Mouse (Mus musculus) retina, postnatal 7 days (tissue): Measurements from ENCODE around the gene Ccdc9.
"Not testable (repeated sequence)": the region's sequence is repeated elsewhere in the genome, so short reads cannot be mapped to it uniquely, and the experiment has no call there.

Source experiments
- DNase-seq: peaks from one replicate; pipeline ENCODE4 v3.0.0-alpha.2; 2012; ENCODE audit warnings: low read depth, low spot score

Gene Ccdc9

DNA sequence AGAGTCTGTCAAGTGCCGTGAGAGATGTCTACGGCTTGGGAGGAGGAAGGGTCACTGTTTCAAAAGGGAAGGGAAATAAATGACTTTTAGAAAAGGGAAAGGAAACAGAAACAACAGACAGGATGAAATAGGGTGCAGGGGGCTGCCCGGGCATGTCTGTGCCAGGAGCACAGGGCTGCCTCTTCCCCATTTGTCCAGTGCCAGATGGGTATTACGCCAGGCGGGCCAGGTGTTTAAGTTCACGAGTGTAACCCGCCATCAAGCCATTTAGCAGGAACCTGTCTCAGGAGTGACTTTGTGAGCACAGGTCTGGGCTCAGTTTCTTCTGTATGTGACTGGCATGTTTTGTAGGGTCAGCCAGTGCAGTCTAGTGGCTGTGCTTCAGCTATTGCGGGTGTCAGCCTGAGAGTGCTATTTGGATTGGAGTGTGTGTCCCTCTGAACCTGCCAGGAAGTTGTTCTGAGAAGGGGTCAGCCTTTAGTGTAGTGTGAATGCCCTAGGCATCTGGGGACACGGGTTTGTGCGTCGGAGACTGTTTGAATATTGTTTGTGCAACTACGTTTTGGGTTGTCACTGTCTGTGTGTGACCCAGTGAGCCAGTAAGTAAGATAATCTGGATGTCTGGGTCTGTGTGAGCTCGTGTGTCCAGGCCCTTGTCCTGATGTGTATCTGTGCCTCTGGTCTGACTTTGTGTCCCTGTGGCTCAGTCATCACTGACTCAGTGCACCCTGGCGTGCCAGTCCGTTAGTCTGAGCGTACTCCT lies 22.1 kb upstream of the Ccdc9 start:
- DNase-seq = no peak

DNA sequence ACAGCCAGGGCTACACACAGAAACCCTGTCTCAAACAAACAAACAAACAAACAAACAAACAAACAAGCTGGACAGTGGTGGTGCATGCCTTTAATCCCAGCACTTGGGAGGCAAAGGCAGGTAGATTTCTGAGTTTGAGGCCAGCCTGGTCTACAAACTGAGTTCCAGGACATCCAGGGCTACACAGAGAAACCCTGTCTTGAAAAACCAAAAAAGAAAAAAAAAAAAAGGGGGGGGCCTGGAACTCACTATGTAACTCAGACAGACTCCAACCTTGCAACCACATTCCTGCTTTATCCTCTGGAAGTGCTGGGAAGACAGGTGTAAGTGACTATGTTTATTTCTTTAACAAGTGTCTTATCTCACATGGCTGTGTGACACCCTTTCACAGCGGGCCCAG lies 21.5 kb upstream of the Ccdc9 start, which contains the start of gene Bbc3:
Gene Bbc3 (plus strand): TSS at position 301 of the 400 bp plus-strand sequence.
- DNase-seq = not testable (repeated sequence)

DNA sequence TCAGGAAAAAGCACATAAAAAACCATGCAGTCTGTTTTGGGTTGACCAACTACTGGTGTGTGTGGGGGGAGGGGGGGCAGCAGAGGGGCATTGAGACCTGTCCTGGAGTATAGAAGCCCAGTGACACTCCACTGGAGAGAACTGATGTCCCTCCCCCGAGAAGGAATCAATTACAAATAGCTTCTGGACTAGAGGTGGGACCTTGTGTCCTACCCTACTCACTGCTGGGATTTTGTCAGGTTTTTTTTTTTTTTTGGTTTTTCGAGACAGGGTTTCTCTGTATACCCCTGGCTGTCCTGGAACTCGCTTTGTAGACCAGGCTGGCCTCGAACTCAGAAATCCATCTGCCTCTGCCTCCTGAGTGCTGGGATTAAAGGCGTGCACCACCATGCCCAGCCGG lies 20.5 kb upstream of the Ccdc9 start:
- DNase-seq = not testable (repeated sequence)

DNA sequence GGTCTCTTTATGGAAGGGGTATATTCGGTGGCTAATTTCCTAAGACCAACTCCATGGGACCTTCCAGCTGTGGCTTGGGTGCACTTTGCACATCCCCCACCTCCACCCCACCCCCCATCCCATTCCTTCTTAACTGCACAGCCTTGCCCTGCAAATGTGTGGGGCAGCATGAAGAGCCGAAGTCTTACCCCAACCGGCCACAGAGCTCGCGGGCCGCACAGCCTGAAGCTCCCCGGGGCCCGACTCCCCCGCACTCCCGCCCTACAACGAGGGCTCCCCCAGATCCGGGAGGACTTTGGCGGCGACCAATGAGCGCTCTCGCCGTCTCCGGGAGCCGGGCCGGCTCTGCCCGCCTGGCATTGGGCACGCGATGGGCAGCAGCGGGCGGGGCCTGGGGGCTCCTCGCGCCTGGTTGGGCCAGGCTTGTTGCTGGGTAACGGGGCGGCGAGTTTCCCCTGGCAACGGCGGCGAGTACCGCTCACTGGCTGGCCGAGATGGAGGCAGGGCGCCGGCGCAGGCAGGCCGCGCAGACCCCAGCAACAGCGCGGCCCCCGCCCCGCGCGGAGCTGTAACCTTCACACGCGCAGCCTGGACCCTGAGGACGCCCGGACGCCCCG lies 12.9 kb upstream of the Ccdc9 start:
- peak; percentile 82 for DNase-seq

DNA sequence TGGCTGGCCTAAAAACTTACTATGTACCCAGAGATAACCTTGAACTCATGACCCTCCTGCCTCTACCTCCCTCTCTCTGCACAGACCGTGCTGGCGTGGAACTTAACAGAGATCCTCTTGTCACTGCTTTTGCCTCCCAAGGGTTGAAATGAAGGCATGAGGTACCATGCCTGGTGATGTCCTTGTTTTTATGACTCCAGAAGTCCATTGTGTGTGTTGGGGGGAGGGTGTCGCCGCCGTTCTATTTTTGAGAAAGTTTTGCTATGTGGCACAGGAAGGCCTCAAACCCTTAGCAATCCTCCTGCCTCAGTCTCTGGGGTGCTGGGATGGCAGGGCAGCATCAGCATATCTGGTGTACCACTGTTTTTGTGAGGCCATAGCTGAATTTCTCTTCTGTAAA lies 12.3 kb upstream of the Ccdc9 start:
- DNase-seq = no peak

DNA sequence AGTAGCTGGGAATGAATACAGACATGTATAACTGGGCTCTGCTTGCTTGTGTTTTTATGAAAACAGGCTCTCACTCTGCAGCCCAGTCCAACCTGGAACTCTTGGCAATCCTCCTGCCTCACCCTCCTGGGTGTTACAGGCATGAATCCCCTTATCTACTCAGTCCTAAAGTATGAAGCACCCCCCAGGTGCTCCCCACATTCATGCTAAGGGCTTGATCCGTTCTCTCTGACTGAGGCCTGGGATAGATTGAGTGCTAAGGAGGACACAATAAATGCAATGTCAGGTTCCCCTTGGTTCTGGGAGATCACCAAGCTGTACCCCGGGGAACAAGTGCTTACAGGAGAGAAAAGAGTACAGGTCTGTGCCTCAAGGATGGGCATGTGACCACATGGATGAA lies 11.0 kb upstream of the Ccdc9 start:
- no peak for DNase-seq

DNA sequence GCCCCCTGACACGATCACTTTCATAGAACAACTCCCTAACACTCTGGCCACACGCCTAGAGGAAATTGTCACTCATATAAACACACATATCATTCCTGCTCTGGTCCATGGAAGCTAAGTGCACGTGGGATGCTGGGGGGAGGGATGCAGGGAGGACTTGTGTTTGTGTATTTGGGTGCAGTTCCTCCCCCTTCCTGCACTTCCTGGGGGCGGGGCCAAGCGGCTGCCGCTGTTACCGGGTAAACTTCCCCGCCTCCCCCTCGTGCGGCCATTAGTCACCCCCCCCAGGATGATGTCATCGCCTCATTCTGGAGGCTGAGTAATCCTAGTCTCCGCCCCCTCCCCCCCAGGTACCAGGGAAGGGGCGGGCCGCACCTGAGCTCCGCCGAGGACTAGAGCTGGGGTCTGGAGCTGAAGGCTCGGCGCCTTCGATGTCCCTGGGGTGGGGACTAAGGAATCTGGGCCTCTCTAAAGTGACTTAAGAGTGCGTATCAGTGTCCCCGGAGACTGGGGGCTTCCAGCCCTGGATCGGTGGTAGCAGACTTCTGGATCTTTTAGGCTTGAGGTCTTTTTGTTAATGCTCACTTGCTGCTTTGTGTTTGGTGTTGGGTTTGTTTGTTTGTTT lies 10.3 kb upstream of the Ccdc9 start:
- DNase-seq = peak; percentile 85

DNA sequence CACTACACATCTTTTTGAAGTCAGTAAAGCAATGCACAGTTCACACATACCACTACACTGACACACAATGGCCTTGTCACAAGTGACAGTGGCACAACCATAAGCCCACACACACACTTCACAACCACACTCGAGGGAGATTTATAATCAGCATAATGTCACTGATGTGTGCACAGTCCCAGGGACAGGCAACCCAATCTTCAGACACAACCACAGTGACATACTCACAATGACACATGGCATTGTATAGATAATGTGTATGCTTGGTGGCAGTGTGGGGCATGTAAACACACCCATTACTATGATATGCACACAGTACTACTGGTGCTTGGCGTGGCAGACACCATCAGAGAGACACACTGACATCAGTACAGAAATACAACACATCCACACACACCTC lies 9.6 kb upstream of the Ccdc9 start:
- no peak for DNase-seq

DNA sequence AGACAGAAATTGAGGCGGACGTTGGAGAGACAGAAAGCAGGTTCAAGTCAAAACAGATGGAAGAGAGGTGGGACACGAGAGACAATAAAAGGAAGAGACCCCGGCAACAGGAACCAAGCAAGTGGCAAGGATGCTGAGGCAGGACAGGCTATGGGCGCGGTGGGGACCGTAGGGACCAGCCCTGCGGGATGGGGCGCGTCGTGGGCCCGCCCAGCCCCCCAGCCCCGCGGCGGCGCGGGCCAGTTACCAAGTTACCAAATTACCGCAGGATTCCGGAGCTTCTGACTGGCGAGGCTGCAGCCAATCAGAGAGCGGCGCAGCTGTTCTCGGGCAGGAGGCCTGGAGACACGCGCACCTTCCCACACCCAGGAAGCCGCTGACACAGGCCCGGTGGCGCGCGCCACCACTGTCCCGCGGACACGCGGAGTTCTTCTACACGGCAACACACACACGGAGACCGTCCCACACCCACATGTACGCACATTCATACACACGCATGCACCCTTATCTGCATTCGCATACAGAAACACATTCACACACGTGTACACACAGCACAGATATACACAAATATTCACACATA lies 8.8 kb upstream of the Ccdc9 start:
- DNase-seq = no peak

DNA sequence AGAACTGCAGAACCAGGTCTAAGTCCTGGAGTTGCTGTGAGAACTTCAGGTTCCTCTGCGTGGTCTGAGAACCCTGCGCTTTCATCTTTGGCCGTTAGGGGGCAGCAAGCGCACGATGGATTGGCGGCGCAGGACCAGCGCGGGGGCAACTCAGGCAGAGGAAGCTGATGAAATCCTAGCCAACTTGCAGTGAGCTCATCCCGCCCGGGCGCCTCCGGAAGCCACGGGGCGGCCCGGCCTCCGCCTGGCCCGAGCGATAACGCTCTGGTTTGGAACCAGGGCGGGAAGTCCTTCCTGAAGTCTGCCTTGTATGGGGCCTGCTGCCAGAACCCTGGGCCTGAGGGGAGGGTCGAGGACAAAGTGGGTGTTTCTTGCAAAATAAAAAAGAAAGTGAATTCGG lies 8.2 kb upstream of the Ccdc9 start:
- DNase-seq = peak; percentile 81

DNA sequence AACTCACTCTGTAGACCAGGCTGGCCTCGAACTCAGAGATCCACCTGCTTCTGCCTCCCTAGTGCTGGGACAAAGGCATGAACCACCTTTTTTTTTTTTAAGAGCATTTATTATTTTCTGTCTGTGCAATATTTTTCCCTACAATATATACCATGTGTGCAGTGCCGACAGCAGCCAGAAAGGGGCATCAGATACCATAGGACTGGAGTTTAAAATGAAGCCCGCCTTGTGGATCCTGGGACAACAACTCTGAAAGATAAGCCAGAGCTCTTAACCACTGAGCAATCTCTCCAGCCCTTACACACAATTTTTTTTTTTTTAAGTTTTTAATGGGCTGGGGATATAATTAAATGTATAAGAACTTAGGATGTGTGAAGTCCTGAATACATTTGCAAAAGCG lies 7.8 kb upstream of the Ccdc9 start:
- DNase-seq = no peak

DNA sequence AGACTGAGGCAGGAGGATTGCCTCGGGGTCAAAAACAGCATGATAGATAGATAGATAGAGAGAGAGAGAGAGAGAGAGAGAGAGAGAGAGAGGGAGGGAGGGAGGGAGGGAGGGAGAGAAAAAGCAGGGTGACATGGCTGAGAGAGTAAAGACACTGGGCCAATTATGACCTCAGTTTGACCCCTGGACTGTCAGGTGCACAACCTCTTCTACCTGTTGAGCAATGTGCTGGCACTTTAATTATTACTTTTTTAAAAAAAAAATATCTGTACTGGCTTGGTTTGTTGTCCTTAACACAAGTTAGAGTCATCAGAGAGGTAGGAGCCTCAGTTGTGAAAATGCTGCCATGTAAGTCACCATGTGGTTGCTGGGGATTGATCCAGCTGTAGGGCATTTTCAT lies 1.2 kb upstream of the Ccdc9 start:
- DNase-seq = no peak

DNA sequence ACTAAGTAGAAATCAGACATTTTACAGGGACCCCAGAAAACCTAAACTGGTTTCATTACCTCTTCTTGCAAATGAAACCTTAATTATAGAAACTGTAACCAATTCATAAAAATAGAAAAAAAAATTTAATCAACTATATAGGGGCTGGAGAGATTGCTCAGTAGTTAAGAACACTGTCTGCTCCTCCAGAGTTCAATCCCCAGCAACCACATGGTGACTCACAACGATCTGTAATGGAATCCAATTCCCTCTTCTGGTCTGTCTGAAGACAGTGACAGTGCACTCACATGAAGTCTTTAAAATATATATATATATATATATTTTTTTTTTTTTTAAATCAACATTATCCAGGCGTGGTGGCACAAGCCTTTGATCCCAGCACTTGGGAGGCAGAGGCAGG lies 421 bp upstream of the Ccdc9 start:
- no peak for DNase-seq

DNA sequence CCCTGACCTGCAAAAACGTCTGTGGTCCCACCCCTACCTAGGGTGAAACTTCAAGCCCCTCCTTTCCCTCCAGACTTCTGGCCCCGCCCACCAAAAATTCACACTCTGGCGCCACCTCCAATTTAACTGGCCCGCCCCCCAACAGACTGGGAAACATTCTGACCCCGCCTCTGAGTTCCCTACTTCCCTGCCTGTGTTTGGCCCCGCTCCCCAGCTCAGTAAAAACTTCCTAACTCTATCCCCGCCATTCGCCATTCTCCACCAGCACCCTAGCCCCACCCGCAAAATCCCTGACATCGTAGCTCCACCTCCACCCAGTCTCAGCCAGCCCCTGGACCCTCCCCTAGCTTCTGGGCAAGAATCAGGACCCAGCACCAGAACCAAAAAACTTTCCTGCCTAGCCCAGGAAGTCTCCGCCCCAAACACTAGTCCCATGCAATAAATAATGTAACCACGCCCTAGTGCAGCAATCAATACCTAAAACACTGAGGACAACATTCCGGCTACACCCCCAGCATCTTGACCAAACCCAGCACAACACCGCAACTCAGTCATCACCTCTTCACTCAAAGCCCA lies 1.1 kb downstream of the Ccdc9 start:
- DNase-seq = no peak

DNA sequence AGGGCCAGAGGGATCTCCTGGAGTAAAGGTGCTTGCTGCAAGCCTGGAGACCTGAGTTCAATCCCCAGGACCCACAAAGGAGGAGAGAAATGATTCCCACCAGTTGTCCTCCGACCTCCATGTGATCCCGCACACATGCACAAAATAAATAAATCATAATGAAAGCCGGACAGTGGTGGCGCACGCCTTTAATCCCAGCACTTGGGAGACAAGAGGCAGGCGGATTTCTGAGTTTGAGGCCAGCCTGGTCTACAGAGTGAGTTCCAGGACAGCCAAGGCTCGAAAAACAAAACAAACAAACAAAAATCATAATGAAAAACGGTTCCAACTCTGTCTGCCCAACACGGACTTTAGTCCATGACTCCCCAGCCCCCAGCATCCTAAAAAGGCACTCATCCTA lies 1.7 kb downstream of the Ccdc9 start:
- no peak for DNase-seq

DNA sequence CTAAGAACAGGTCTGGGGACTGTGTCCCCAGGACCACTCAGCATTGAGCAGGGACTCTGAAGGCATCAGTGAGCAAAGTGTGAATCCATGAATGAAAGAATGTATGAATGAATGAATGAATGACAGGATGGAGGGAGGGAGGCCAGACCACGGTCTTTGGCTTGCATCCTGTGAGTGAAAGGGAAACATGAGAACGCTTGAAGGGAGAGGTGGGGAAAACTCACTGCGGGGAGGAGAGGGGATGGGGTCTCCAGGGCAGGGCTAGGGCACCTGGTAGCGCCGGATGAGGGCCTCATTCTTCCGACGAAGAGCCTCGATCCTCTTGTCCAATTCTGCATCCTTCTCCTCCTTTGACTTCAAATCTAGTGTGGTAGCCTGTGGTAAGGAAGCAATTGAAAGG lies 2.6 kb downstream of the Ccdc9 start:
- DNase-seq = no peak

DNA sequence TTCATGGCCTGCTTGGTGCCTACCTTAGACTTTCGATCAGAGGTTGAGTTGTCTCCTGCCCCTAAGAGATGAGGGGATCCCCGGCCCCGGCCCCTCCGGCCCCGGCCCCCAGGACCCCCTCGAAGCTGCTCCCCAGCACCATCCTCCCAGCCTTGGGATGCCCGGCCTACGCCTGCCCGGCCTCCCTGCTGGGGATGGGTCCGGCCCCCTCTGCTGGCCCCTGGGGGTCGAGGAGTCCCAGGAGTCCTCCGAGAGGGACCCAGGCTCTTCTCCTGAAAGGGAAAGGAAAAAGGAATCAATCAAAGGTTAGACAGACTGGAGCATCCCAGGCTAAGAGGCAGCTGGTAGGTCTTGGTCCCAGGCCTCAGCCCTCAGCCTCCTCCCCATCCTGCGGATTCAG lies 4.3 kb downstream of the Ccdc9 start:
- no peak for DNase-seq

DNA sequence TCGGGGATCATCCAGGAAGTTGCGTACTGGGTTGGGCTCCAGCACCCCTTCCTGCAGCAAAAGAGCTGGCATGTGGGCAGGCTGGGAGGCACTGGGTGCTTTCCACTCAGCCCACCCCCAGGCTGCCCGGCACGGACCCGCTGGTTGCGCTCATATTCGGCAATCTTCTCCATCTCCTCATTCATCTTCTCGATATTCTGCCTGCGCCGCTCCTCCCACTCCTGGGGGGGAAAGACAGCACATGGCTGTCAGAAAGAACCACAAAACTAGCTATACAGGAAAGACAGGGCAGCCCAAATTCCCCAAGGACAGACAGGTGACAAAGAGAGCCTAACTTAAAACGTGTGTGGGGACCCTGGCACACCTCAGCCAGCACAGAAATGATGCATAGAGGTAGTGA lies 5.9 kb downstream of the Ccdc9 start:
- DNase-seq = no peak

DNA sequence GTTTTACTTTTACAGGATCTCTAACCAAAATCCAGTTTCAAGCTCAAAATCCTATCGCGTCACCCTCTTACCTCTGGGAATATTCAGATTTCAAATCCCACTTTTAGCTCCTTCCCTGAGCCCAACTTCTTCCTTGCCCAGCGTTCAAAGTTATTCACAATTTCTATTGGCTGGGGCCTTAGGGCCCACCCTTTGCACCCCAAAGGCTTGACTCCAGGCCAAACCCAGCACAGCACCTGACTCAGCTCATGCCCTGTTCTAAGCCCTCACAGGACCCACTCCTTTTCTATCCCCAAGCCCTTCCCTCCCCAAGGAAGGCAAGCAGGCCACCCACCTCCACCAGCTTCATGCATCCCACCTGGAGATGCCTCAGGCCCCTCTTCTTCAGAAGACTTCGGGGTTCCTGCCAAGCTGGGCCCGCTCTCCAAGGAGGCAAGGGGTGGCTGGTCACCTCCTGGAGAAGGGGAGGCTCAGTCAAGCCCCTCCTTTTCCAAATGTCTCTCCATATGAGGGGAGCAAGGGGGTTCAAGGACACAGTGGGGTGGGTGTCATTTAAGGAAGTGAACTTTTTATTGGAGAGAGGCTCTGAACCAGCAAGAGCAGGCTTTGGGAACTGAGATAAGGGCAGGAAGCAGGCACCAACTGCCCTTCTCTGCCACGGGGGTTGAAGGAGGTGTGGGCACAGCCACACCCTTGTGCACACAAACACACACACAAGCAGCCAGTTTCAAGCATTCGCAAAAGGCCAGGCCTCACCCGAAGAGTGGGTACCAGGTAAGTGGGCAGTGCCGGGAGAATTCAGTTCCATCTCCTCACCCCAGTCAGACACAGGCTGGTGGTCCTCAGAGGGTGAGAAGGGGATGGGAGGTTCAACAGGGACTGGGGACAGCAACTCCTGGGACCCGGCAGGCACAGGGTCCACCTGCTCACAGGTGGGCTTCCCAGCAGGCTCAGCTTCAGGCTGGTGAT lies 11.4 kb downstream of the Ccdc9 start:
- no peak for DNase-seq

DNA sequence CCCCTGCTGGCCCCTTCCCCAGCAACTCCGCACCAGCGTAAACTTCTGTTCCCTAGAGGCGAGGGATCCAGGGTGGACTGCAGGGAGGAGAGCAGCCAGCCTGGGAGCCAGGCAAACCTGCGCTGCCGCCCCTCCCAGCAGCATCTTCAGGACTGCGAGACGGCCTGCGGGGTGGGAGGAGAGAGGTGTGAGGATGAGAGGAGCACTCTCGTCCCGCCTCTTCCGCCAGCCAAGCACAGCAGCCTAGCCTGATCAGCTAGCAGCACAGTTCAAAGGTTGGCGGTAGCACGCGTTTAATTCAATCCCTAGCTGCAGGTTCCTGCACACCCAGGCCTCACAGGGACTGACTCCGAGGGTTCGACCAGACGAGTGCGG lies 12.8 kb downstream of the Ccdc9 start:
- peak; percentile 46 for DNase-seq

DNA sequence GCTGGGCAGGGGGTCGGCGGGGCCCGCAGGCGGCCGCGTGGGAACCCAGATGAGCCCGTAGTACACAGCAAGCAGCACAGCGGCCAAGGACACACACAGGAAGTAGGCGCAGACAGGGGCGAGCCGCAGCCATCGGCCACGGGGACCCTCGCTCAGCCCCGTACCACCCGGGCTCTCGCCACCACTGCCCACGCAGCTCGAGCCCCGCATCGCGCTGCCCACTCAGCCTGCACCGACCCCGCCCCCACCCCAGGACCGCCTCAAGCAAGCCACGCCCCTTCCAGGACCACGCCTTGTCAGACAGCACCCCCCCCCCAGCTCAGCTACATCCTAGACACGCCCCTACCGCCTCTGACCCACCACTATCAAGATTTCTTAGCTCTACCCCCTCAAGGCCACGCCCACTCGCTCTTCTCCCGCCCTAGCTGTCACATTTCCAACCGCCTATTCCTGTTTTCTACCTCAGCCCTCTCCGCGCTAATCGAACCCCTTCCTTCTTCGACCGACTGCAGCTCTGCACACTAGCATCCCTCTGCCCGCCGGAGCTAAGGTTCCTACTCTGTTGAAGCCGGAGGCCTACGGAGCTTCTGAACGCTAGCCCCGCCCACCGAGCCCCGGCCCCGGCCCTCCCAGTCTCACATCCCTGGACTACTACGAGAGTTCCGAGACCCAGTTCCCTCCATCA lies 13.4 kb downstream of the Ccdc9 start, which contains the start of gene Inafm1:
Gene Inafm1 (minus strand): TSS at position 537 of the 685 bp plus-strand sequence.
- peak; percentile 72 for DNase-seq
